Mouse (Mus musculus): ENCODE measurements at regions not wholly inside any gene's neighbourhood (a gene's known extent, or its start where the extent isn't known, plus 50 kb on each side); places are given as distances from the start of the nearest gene placed in this dataset.

DNA sequence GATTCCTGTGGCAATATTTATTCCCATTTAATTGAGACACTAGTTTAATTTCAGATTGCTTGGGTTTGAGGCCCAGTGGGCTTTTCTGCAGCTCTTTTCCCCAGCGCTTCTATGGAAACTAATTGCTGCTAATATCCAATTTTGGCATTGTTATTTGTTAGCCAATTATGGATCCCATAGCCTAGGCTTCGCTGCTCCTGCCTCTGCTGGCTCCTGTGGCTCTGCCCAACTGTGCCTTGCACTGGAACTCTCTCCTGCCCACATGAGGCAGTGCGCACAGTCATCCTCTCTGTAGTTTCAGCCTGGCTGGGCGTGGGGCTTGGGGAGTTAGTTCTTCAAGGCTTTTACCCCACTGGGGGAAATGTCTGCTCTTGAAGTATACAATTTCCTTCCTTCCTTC, 491.8 kb downstream of the Prss52 start:
- no peak for DNase-seq

DNA sequence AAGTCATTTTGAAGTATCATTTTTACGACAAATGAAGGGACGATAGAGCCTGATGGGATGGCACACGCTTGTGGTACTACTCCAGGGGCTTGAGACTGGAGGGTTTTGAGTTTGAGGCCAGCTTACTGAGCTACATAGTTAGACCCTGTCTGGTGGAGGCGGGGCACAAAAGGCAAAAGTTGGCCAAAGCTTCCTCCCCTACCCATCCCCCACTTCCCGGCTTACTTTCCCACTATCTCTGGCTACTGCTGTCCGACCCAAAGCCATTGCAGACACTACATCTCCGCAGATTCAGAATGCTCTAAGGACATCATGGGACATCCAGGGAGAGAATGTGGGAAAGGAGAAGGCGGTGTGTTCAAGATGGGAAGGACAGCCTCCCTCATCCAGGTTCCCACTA, 493.1 kb downstream of the Prss52 start:
- DNase-seq, result no peak
